Mouse (Mus musculus) hindbrain, embryonic 14.5 days (tissue): ENCODE results near the gene Itga6. TPM values are rescaled to one million over a fixed set of nuclear protein-coding genes. Genes with fewer than 3 reads are reported as not detected.
"Not testable (repeated sequence)": the region's sequence is repeated elsewhere in the genome, so short reads cannot be mapped to it uniquely, and the experiment has no call there.

Source experiments
- ATAC-seq: fragments of 200-750 bp; cut with Nextera tagmentation; 2 replicates; pipeline ENCODE4 v1.8.0; 2017; ENCODE audit warnings: moderate number of reproducible peaks, mild to moderate bottlenecking, moderate TSS enrichment, moderate library complexity; ENCODE audit not compliant: low FRiP score
- DNase-seq: peaks from one replicate; pipeline ENCODE4 v3.0.0-alpha.2; 2015; ENCODE audit warnings: low spot score
- H3K27ac ChIP-seq: fragments of 300-500 bp; sonication (generic); 2 replicates; pipeline ENCODE4 v1.5.1; 2014; ENCODE audit warnings: mild to moderate bottlenecking, moderate library complexity
- H3K27me3 ChIP-seq: fragments of 300-500 bp; sonication (generic); 2 replicates; pipeline ENCODE4 v1.6.1; 2014; ENCODE audit warnings: mild to moderate bottlenecking, low read length, mixed read lengths; ENCODE audit not compliant: control insufficient read depth, insufficient read depth
- H3K36me3 ChIP-seq: fragments of 300-500 bp; sonication (generic); replicated peaks from 2 replicates; pipeline ENCODE4 v1.6.1; 2014; ENCODE audit not compliant: control insufficient read depth, insufficient read depth
- H3K4me1 ChIP-seq: fragments of 300-500 bp; sonication (generic); replicated peaks from 2 replicates; pipeline ENCODE4 v1.6.1; 2014; ENCODE audit warnings: antibody characterized with exemption, low read length, mixed read lengths; ENCODE audit not compliant: control insufficient read depth, insufficient read depth
- H3K4me2 ChIP-seq: fragments of 300-500 bp; sonication (generic); replicated peaks from 2 replicates; pipeline ENCODE4 v1.6.1; 2014; ENCODE audit warnings: mild to moderate bottlenecking, moderate library complexity
- H3K4me3 ChIP-seq: fragments of 300-500 bp; sonication (generic); replicated peaks from 2 replicates; pipeline ENCODE4 v1.5.1; 2014; ENCODE audit warnings: mild to moderate bottlenecking, low read length
- H3K9ac ChIP-seq: fragments of 300-500 bp; sonication (generic); 2 replicates; pipeline ENCODE4 v1.6.1; 2014
- H3K9me3 ChIP-seq: fragments of 300-500 bp; sonication (generic); 2 replicates; pipeline ENCODE4 v1.6.1; 2016; ENCODE audit warnings: low read length; ENCODE audit not compliant: control insufficient read depth
- WGBS: fragments of 180-500 bp; shearing (Covaris S2); extraction: QIAGEN DNeasy Blood & Tissue Kit; methylation state at CpG from one replicate; pipeline ENCODE4 v1.1.7; 2014; 5-methylcytosine and 5-hydroxymethylcytosine counted together
- polyA plus RNA-seq: library from polyadenylated mRNA; unstranded; fragments of >200 nt; fragmentation: Nextera tagmentation; extraction: Ambion mirVana; gene quantifications from 2 replicates; pipeline ENCODE4 v1.2.1, GENCODE M21; 2014

Gene Itga6
- polyA plus RNA-seq, 1 experiment from 2014 or later = 35.9 TPM

GRCm38 (mm10) chr2:71899886-71900285, 154.5 kb downstream of the Itga6 start:
- Histone ChIP-seq H3K9me3 (no peaks in the 10 kb centered on the region), H3K9ac (no peak overlapping the region), H3K4me3 (no peak overlapping the region), H3K4me1 (no peaks in the 10 kb centered on the region), H3K27me3 (no peaks in the 10 kb centered on the region), H3K4me2 (no peak overlapping the region), H3K36me3 (peaks cover 8% of the 10 kb centered on the region; the same call in 1 of the 2 replicates), H3K27ac (no peak overlapping the region)
- no peak for DNase-seq
- WGBS = 91% methylated on average over 15 of the region's 15 CpGs
- no peak for ATAC-seq

GRCm38 (mm10) chr2:71905154-71905553, 159.7 kb downstream of the Itga6 start:
- peaks cover 7% of the 10 kb centered on the region; the same call in 1 of the 2 replicates for H3K36me3 ChIP-seq
- no peaks in the 10 kb centered on the region for H3K9me3 ChIP-seq
- DNase-seq (no peak), ATAC-seq (no peak)
- 97% methylated on average over 7 of the region's 7 CpGs for WGBS
- no peak overlapping the region for H3K27ac ChIP-seq
- H3K4me3 ChIP-seq = no peak overlapping the region
- no peaks in the 10 kb centered on the region for H3K27me3 ChIP-seq
- no peak overlapping the region for H3K9ac ChIP-seq
- no peak overlapping the region for H3K4me2 ChIP-seq
- no peaks in the 10 kb centered on the region for H3K4me1 ChIP-seq

GRCm38 (mm10) chr2:71906356-71906755, 160.9 kb downstream of the Itga6 start:
- not testable (repeated sequence) for H3K4me2 ChIP-seq, ATAC-seq, H3K4me1 ChIP-seq, DNase-seq, H3K36me3 ChIP-seq, H3K27ac ChIP-seq, H3K9ac ChIP-seq, H3K27me3 ChIP-seq, H3K9me3 ChIP-seq, H3K4me3 ChIP-seq
- 94% methylated on average over 8 of the region's 8 CpGs for WGBS

Other genes with a start within 250 kb of the Itga6 start
- gene Dlx1, start 217.5 kb upstream of the Itga6 start, polyA plus RNA-seq = 0.52 TPM in 1 of 2 replicates, not detected in the other
- gene Dlx2, start 198.9 kb upstream of the Itga6 start, polyA plus RNA-seq = 0.23 and 0.28 TPM in 2 replicates
- 22.9 and 25.3 TPM in 2 replicates for gene Pdk1, start 127.6 kb downstream of the Itga6 start, polyA plus RNA-seq
- 28.4 and 28.9 TPM in 2 replicates for gene Rapgef4, start 235.6 kb downstream of the Itga6 start, polyA plus RNA-seq